Mouse (Mus musculus): ENCODE results near the gene Adat3. TPM values are rescaled to one million over a fixed set of nuclear protein-coding genes. Genes with fewer than 3 reads are reported as not detected.
"Not testable (repeated sequence)": the region's sequence is repeated elsewhere in the genome, so short reads cannot be mapped to it uniquely, and the experiment has no call there.

The Adat3 gene
- polyA plus RNA-seq, 1 experiment from 2014 or later: 10.1 TPM

- Histone ChIP-seq H3K4me3 (ENCODE audit: low read depth, low read length) (peak overlapping the region; percentile 91), H3K4me1 (replicated peaks; ENCODE audit: control insufficient read depth, insufficient read depth, low read length) (peaks cover 18% of the 10 kb centered on the region), H3K27ac (ENCODE audit: low read depth) (0 out of 2 replicates have a peak overlapping the region, but pooled peaks have one; percentile 80), H3K27me3 (replicated peaks; ENCODE audit: control insufficient read depth, insufficient read depth, low read length) (no peaks in the 10 kb centered on the region), H3K36me3 (ENCODE audit: control insufficient read depth, insufficient read depth, low read length) (peaks cover 31% of the 10 kb centered on the region), H3K9me3 (ENCODE audit: control insufficient read depth, low read length) (no peaks in the 10 kb centered on the region), H3K4me2 (ENCODE audit: low read length) (peak overlapping the region; percentile 85), H3K9ac (ENCODE audit: low read length) (peak overlapping the region; percentile 60)
- DNase-seq (ENCODE audit: low spot score) (no peak), ATAC-seq (replicated peaks; ENCODE audit: low FRiP score, low TSS enrichment, low read depth) (no peak)
- 87% methylated on average over 7 of the region's 7 CpGs for WGBS
These were observed 1.4 kb downstream of the Adat3 start for GRCm38 (mm10) chr10:80604001-80604509.

GRCm38 (mm10) chr10:80604988-80605387 lies 2.3 kb downstream of the Adat3 start:
- Histone ChIP-seq H3K4me1 (replicated peaks; ENCODE audit: control insufficient read depth, insufficient read depth, low read length) (peaks cover 18% of the 10 kb centered on the region), H3K9me3 (ENCODE audit: control insufficient read depth, low read length) (no peaks in the 10 kb centered on the region), H3K27me3 (replicated peaks; ENCODE audit: control insufficient read depth, insufficient read depth, low read length) (no peaks in the 10 kb centered on the region), H3K36me3 (ENCODE audit: control insufficient read depth, insufficient read depth, low read length) (peaks cover 38% of the 10 kb centered on the region), H3K27ac (ENCODE audit: low read depth) (no peak overlapping the region), H3K4me3 (ENCODE audit: low read depth, low read length) (no peak overlapping the region), H3K9ac (ENCODE audit: low read length) (no peak overlapping the region), H3K4me2 (ENCODE audit: low read length) (no peak overlapping the region)
- ATAC-seq (replicated peaks; ENCODE audit: low FRiP score, low TSS enrichment, low read depth) (no peak), DNase-seq (ENCODE audit: low spot score) (no peak)
- WGBS: 91% methylated on average over 2 of the region's 2 CpGs

GRCm38 (mm10) chr10:80605721-80606120 lies 3.0 kb downstream of the Adat3 start, which contains the start of gene Gm49322:
Gene Gm49322, plus strand, starts transcription at chr10:80606021.
- H3K4me1 ChIP-seq (replicated peaks; ENCODE audit: control insufficient read depth, insufficient read depth, low read length): peaks cover 18% of the 10 kb centered on the region
- ATAC-seq (replicated peaks; ENCODE audit: low FRiP score, low TSS enrichment, low read depth): not testable (repeated sequence)
- WGBS: 81% methylated on average over 4 of the region's 4 CpGs

GRCm38 (mm10) chr10:80606306-80606705 lies 3.6 kb downstream of the Adat3 start:
- H3K4me1 ChIP-seq (replicated peaks; ENCODE audit: control insufficient read depth, insufficient read depth, low read length): peaks cover 18% of the 10 kb centered on the region
- ATAC-seq (replicated peaks; ENCODE audit: low FRiP score, low TSS enrichment, low read depth): no peak
- no peaks in the 10 kb centered on the region for H3K9me3 ChIP-seq (ENCODE audit: control insufficient read depth, low read length)
- no peak overlapping the region for H3K4me3 ChIP-seq (ENCODE audit: low read depth, low read length)
- H3K9ac ChIP-seq (ENCODE audit: low read length): no peak overlapping the region
- WGBS: 92% methylated on average over 22 of the region's 23 CpGs
- no peaks in the 10 kb centered on the region for H3K27me3 ChIP-seq (replicated peaks; ENCODE audit: control insufficient read depth, insufficient read depth, low read length)
- DNase-seq (ENCODE audit: low spot score): no peak
- H3K4me2 ChIP-seq (ENCODE audit: low read length): no peak overlapping the region
- no peak overlapping the region for H3K27ac ChIP-seq (ENCODE audit: low read depth)
- peaks cover 45% of the 10 kb centered on the region for H3K36me3 ChIP-seq (ENCODE audit: control insufficient read depth, insufficient read depth, low read length)

More at GRCm38 (mm10) chr10:80605721-80606120, 3.0 kb downstream of the Adat3 start, which contains the start of gene Gm49322:
- not testable (repeated sequence) for H3K9ac ChIP-seq (ENCODE audit: low read length); H3K27me3 ChIP-seq (replicated peaks; ENCODE audit: control insufficient read depth, insufficient read depth, low read length); H3K9me3 ChIP-seq (ENCODE audit: control insufficient read depth, low read length); H3K4me2 ChIP-seq (ENCODE audit: low read length); DNase-seq (ENCODE audit: low spot score); H3K4me3 ChIP-seq (ENCODE audit: low read depth, low read length); H3K27ac ChIP-seq (ENCODE audit: low read depth)
- H3K36me3 ChIP-seq (ENCODE audit: control insufficient read depth, insufficient read depth, low read length): peaks cover 45% of the 10 kb centered on the region

- Histone ChIP-seq H3K4me2 (ENCODE audit: low read length) (no peak overlapping the region), H3K27me3 (replicated peaks; ENCODE audit: control insufficient read depth, insufficient read depth, low read length) (no peaks in the 10 kb centered on the region), H3K4me1 (replicated peaks; ENCODE audit: control insufficient read depth, insufficient read depth, low read length) (peaks cover 18% of the 10 kb centered on the region), H3K9me3 (ENCODE audit: control insufficient read depth, low read length) (no peaks in the 10 kb centered on the region), H3K9ac (ENCODE audit: low read length) (no peak overlapping the region), H3K27ac (ENCODE audit: low read depth) (no peak overlapping the region), H3K4me3 (ENCODE audit: low read depth, low read length) (no peak overlapping the region), H3K36me3 (ENCODE audit: control insufficient read depth, insufficient read depth, low read length) (peaks cover 49% of the 10 kb centered on the region)
- DNase-seq (ENCODE audit: low spot score) (no peak), ATAC-seq (replicated peaks; ENCODE audit: low FRiP score, low TSS enrichment, low read depth) (no peak)
- 94% methylated on average over 34 of the region's 34 CpGs for WGBS
These were observed 4.2 kb downstream of the Adat3 start for GRCm38 (mm10) chr10:80606737-80607350.

GRCm38 (mm10) chr10:80608435-80608834 lies 5.8 kb downstream of the Adat3 start:
- Histone ChIP-seq H3K4me3 (ENCODE audit: low read depth, low read length) (no peak overlapping the region), H3K36me3 (ENCODE audit: control insufficient read depth, insufficient read depth, low read length) (peaks cover 57% of the 10 kb centered on the region)
- no peak for ATAC-seq (replicated peaks; ENCODE audit: low FRiP score, low TSS enrichment, low read depth)

GRCm38 (mm10) chr10:80609269-80609924 lies 6.7 kb downstream of the Adat3 start:
- Histone ChIP-seq H3K9ac (ENCODE audit: low read length) (no peak overlapping the region), H3K9me3 (ENCODE audit: control insufficient read depth, low read length) (no peaks in the 10 kb centered on the region), H3K4me3 (ENCODE audit: low read depth, low read length) (no peak overlapping the region), H3K4me1 (replicated peaks; ENCODE audit: control insufficient read depth, insufficient read depth, low read length) (peaks cover 2% of the 10 kb centered on the region; the same call in 1 of the 2 replicates), H3K27ac (ENCODE audit: low read depth) (no peak overlapping the region), H3K4me2 (ENCODE audit: low read length) (no peak overlapping the region), H3K36me3 (ENCODE audit: control insufficient read depth, insufficient read depth, low read length) (peaks cover 64% of the 10 kb centered on the region), H3K27me3 (replicated peaks; ENCODE audit: control insufficient read depth, insufficient read depth, low read length) (no peaks in the 10 kb centered on the region)
- 89% methylated on average over 10 of the region's 10 CpGs for WGBS
- DNase-seq (ENCODE audit: low spot score) (no peak), ATAC-seq (replicated peaks; ENCODE audit: low FRiP score, low TSS enrichment, low read depth) (no peak)

More at GRCm38 (mm10) chr10:80608435-80608834, 5.8 kb downstream of the Adat3 start:
- H3K4me1 ChIP-seq (replicated peaks; ENCODE audit: control insufficient read depth, insufficient read depth, low read length): peaks cover 12% of the 10 kb centered on the region
- no peak for DNase-seq (ENCODE audit: low spot score)
- H3K4me2 ChIP-seq (ENCODE audit: low read length): no peak overlapping the region
- no peaks in the 10 kb centered on the region for H3K27me3 ChIP-seq (replicated peaks; ENCODE audit: control insufficient read depth, insufficient read depth, low read length)
- no peaks in the 10 kb centered on the region for H3K9me3 ChIP-seq (ENCODE audit: control insufficient read depth, low read length)
- no peak overlapping the region for H3K9ac ChIP-seq (ENCODE audit: low read length)
- H3K27ac ChIP-seq (ENCODE audit: low read depth): no peak overlapping the region
- WGBS: 83% methylated on average over 3 of the region's 3 CpGs

GRCm38 (mm10) chr10:80610116-80610785 lies 7.6 kb downstream of the Adat3 start:
- H3K4me2 ChIP-seq (ENCODE audit: low read length): no peak overlapping the region
- DNase-seq (ENCODE audit: low spot score) (no peak), ATAC-seq (replicated peaks; ENCODE audit: low FRiP score, low TSS enrichment, low read depth) (no peak)
- no peaks in the 10 kb centered on the region for H3K27me3 ChIP-seq (replicated peaks; ENCODE audit: control insufficient read depth, insufficient read depth, low read length)
- no peaks in the 10 kb centered on the region for H3K9me3 ChIP-seq (ENCODE audit: control insufficient read depth, low read length)
- 92% methylated on average over 9 of the region's 9 CpGs for WGBS
- H3K27ac ChIP-seq (ENCODE audit: low read depth): no peak overlapping the region
- H3K4me3 ChIP-seq (ENCODE audit: low read depth, low read length): no peak overlapping the region
- H3K4me1 ChIP-seq (replicated peaks; ENCODE audit: control insufficient read depth, insufficient read depth, low read length): no peaks in the 10 kb centered on the region
- no peak overlapping the region for H3K9ac ChIP-seq (ENCODE audit: low read length)
- H3K36me3 ChIP-seq (ENCODE audit: control insufficient read depth, insufficient read depth, low read length): peaks cover 72% of the 10 kb centered on the region

Measured in intestine, embryonic 14.5 days (tissue).